Mouse (Mus musculus): Measurements from ENCODE around the gene Tenm3. TPM values are rescaled to one million over a fixed set of nuclear protein-coding genes. Genes with fewer than 3 reads are reported as not detected.
A peak's percentile ranks its signal among the peaks of the same experiment; 100 is the strongest.

The Tenm3 gene
- polyA plus RNA-seq, 1 experiment from 2014 or later: 65.3 TPM

DNA sequence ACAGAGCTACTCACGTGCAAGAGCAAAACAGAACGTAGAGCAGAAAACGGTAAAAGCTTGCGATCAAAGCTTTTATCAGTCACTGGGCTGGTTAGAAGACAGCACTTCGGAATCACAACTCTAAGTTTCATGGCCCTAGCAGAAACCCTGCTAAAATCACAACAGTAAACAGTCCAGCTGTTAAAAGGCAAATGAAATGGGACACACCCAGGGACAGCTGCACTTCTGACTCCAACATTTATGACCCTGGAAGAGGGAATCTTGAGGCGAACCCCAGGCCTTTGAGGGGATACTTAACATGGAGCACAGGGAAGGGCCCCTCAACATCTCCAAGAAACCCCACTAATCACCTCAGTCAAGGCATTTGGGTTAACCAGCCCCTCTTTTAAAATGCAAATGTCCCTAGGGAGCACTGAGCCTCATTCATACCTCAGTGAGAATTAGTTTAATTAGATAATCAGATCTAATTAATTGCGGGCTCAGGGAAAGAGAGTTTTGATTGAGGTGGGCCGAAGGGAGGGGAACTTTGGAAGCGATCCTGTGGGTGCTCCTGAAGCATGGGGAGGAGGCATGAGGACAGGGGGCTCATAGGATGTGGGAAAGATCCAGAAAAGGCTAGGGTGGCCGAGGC lies 138.8 kb downstream of the Tenm3 start:
- no peaks in the 10 kb centered on the region for H3K36me3 ChIP-seq
- peaks cover 6% of the 10 kb centered on the region; the same call in 1 of the 2 replicates for H3K9me3 ChIP-seq
- no peaks in the 10 kb centered on the region for H3K4me1 ChIP-seq
- no peak overlapping the region for H3K4me3 ChIP-seq
- ATAC-seq (ENCODE audit: insufficient number of reproducible peaks, insufficient read depth, low FRiP score, low TSS enrichment): no peak
- WGBS: 90% methylated on average over 10 of the region's 10 CpGs
- no peaks in the 10 kb centered on the region for H3K27me3 ChIP-seq
- H3K9ac ChIP-seq: no peak overlapping the region
- H3K4me2 ChIP-seq (replicated peaks): no peak overlapping the region
- H3K27ac ChIP-seq: no peak overlapping the region

DNA sequence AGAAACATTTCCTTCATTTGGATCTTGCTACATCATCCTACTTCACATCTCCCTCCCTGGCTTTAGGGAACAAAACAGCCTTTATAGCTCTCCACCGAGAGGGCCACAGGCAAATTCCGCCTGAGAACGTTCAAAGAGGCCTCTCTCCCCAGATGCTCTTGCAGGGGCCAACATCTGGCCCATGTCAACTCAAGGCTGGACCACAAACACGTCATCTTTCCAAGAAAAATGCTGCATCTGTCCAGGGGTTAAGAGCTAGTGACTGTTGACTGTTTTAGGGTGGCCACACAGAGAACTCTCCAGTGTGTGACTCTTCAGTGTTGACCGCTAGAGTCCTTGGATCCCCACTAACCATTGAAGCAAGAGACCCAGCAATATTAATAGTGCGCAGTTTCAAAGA lies 139.3 kb downstream of the Tenm3 start:
- H3K4me3 ChIP-seq: no peak overlapping the region
- H3K27me3 ChIP-seq: no peaks in the 10 kb centered on the region
- H3K9ac ChIP-seq: no peak overlapping the region
- no peak overlapping the region for H3K27ac ChIP-seq
- no peak for ATAC-seq (ENCODE audit: insufficient number of reproducible peaks, insufficient read depth, low FRiP score, low TSS enrichment)
- no peak overlapping the region for H3K4me2 ChIP-seq (replicated peaks)
- no peaks in the 10 kb centered on the region for H3K4me1 ChIP-seq
- H3K36me3 ChIP-seq: no peaks in the 10 kb centered on the region
- WGBS: 60% methylated on average over 6 of the region's 6 CpGs
- H3K9me3 ChIP-seq: peaks cover 6% of the 10 kb centered on the region; the same call in 1 of the 2 replicates

DNA sequence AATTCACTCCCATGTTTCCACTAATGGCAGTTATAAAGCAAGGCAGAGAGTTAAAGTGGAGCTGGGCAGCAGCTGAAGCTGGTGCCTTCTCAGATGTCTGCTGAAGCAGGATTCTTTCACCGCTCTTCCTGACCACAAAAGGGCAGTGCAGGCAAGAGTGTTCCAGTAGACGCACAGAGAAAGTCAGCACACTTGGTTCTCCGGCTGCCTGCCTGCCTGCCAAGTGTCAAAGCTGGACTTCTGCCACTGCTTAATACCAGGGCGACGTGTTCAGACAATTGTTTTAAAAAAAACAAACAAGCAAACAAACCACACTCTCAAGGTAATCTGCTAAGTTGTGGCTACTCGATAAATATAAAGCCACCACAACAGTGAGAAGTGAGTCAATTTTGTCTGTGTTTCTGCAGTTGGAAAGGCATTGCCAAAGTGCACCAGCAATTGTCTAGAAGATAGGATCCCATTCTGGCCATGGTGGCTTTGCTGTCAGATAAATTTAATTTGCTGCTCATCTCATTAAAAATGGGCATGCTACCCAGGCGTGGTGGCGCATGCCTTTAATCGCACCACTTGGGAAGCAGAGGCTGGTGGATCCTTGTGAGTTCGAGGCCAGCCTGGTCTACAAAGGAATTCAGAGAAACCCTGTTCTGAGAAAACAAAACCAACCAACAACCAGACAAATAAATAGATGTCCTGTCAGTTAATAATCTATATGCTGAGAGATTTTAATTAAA lies 152.9 kb downstream of the Tenm3 start:
- H3K4me2 ChIP-seq (replicated peaks): no peak overlapping the region
- no peak overlapping the region for H3K9ac ChIP-seq
- no peaks in the 10 kb centered on the region for H3K27me3 ChIP-seq
- no peak overlapping the region for H3K4me3 ChIP-seq
- H3K4me1 ChIP-seq: 0 out of 2 replicates have a peak, but pooled peaks cover 9% of the 10 kb centered on the region
- 75% methylated on average over 10 of the region's 10 CpGs for WGBS
- ATAC-seq (ENCODE audit: insufficient number of reproducible peaks, insufficient read depth, low FRiP score, low TSS enrichment): no peak
- H3K36me3 ChIP-seq: no peaks in the 10 kb centered on the region
- no peak overlapping the region for H3K27ac ChIP-seq
- no peaks in the 10 kb centered on the region for H3K9me3 ChIP-seq

DNA sequence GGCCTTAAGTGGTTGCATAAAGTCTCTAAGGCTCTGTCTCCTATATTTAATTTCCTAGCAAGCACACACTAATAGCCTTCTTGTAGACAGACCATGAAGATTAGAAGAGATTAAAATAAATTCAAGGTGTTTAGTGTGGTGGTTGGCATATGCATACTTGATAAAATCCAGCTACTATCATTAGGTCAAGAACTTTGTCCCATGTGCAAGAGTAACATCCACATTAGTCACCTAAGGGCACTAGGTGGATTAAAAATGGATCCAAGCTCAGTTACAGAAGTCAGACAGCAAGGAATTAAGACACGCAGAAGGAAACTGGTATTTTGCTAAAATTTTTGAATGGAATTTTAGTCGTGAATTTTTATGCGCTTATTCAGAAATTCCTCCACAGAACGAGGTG lies 155.0 kb downstream of the Tenm3 start:
- H3K27ac ChIP-seq: no peak overlapping the region
- H3K9ac ChIP-seq: no peak overlapping the region
- 0 out of 2 replicates have a peak, but pooled peaks cover 9% of the 10 kb centered on the region for H3K4me1 ChIP-seq
- no peak for ATAC-seq (ENCODE audit: insufficient number of reproducible peaks, insufficient read depth, low FRiP score, low TSS enrichment)
- 77% methylated on average over 4 of the region's 4 CpGs for WGBS
- H3K9me3 ChIP-seq: no peaks in the 10 kb centered on the region
- H3K4me2 ChIP-seq (replicated peaks): no peak overlapping the region
- H3K36me3 ChIP-seq: no peaks in the 10 kb centered on the region
- H3K27me3 ChIP-seq: no peaks in the 10 kb centered on the region
- H3K4me3 ChIP-seq: no peak overlapping the region

DNA sequence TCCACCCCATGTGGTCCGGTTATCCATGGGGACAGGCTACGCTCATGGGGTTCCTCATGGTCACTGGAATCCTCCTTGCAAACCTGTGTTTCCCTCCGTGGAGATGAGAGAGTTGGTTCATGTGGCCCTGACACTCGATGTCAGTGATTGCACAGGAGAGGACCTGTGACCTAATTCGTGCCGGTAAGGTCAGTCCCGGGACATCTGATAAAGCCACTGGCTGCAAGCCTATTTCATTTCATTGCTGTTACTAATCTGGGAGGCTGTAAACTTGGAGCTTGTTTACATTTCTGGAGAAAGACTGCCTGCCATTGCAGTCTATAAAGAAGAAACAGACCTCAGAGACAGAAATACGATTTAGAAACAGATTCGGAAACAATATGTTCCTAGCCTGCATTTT lies 155.6 kb downstream of the Tenm3 start:
- 53% methylated on average over 9 of the region's 9 CpGs for WGBS
- Histone ChIP-seq H3K27me3 (no peaks in the 10 kb centered on the region), H3K9ac (no peak overlapping the region), H3K9me3 (no peaks in the 10 kb centered on the region), H3K36me3 (no peaks in the 10 kb centered on the region), H3K27ac (no peak overlapping the region), H3K4me1 (0 out of 2 replicates have a peak, but pooled peaks cover 9% of the 10 kb centered on the region), H3K4me3 (no peak overlapping the region), H3K4me2 (replicated peaks) (no peak overlapping the region)
- ATAC-seq (ENCODE audit: insufficient number of reproducible peaks, insufficient read depth, low FRiP score, low TSS enrichment): no peak

DNA sequence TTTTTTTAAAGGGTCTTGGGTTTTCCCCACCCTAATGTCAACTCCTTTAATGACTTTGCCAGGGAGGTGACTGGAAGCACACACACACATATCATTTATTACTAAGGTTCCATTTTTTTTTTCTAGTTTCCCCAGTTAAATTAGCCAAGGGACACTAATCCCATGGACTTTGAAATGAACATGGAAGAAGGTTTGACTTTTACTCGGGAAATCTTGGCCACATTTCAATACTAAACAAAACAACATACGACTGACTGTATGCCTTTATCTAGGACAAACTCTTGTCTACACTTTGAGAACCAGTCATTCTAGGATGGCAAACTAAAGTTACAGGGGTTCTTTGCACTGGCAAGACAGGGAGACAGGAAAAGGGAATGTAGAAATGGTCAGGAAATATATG lies 170.3 kb downstream of the Tenm3 start:
- Histone ChIP-seq H3K9me3 (no peaks in the 10 kb centered on the region), H3K4me1 (peaks cover 6% of the 10 kb centered on the region; the same call in 1 of the 2 replicates), H3K4me3 (no peak overlapping the region), H3K27ac (no peak overlapping the region), H3K4me2 (replicated peaks) (no peak overlapping the region), H3K27me3 (no peaks in the 10 kb centered on the region), H3K36me3 (no peaks in the 10 kb centered on the region), H3K9ac (no peak overlapping the region)
- WGBS: 90% methylated on average over 2 of the region's 2 CpGs
- ATAC-seq (ENCODE audit: insufficient number of reproducible peaks, insufficient read depth, low FRiP score, low TSS enrichment): no peak

DNA sequence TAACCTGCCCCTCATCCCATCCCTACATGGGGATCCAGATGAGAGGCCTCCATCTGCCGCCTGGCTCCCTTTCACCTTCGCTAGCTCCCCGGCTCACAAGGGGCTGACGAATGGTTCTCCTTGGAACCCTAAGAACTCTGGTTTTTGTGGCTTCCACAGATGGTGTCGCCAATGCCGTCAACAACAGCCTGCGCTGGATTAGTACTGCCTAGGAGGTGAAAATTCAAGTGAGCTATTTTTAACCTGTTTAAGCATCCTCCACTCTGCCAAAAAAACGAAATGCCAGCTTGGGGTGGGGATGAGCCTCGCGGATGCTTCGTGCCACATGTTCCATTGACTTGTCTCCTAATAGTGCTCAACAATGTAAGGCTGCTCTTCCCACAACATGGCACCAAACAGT lies 171.3 kb downstream of the Tenm3 start:
- Histone ChIP-seq H3K4me3 (no peak overlapping the region), H3K27me3 (no peaks in the 10 kb centered on the region), H3K9me3 (no peaks in the 10 kb centered on the region), H3K36me3 (no peaks in the 10 kb centered on the region), H3K4me2 (replicated peaks) (no peak overlapping the region), H3K27ac (no peak overlapping the region), H3K4me1 (peaks cover 6% of the 10 kb centered on the region; the same call in 1 of the 2 replicates), H3K9ac (no peak overlapping the region)
- no peak for ATAC-seq (ENCODE audit: insufficient number of reproducible peaks, insufficient read depth, low FRiP score, low TSS enrichment)
- 94% methylated on average over 11 of the region's 11 CpGs for WGBS

DNA sequence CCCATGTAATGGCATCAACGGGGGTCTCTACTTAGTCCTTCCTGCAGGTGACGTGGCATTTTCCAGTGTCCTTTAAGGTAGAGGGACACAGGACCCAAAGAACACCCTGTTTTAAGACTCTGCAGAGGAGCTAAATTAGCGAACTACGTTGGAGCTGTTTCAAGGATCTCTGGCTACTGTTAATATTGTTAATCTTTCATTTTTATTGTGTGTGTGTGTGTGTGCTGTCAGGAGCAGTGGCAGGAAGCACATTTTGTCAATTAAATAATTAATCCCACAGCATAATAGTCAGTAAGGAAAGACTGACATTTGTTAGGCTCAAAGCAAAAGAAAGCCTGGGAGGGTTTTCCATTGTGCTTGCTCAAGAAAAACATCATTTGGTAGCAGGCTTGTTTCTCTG lies 172.4 kb downstream of the Tenm3 start:
- Histone ChIP-seq H3K9me3 (no peaks in the 10 kb centered on the region), H3K36me3 (no peaks in the 10 kb centered on the region), H3K27me3 (no peaks in the 10 kb centered on the region), H3K4me2 (replicated peaks) (no peak overlapping the region), H3K4me1 (peaks cover 6% of the 10 kb centered on the region; the same call in 1 of the 2 replicates), H3K9ac (no peak overlapping the region), H3K4me3 (no peak overlapping the region), H3K27ac (no peak overlapping the region)
- 60% methylated on average over 4 of the region's 4 CpGs for WGBS
- ATAC-seq (ENCODE audit: insufficient number of reproducible peaks, insufficient read depth, low FRiP score, low TSS enrichment): no peak

DNA sequence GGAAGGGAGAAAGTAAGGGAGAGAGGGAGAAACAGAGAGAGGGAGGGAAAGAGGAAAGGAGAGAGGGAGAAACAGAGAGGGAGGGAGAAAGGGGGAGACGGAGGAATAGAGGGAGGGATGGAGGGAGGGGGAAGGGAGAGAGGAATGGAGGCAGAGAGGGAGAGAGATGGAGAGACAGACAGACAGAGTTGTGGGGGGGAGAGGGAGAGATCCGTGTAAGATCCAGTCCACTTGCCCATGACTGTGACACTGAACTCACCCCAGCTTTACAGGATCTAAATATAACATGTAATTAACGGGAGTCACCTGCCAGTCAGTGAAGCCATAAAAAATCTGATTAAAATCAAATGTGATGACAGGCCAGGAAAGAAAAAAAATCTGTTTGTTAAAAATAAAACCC lies 172.9 kb downstream of the Tenm3 start:
- Histone ChIP-seq H3K9ac (no peak overlapping the region), H3K4me2 (replicated peaks) (no peak overlapping the region), H3K27me3 (no peaks in the 10 kb centered on the region), H3K4me1 (peaks cover 6% of the 10 kb centered on the region; the same call in 1 of the 2 replicates), H3K9me3 (no peaks in the 10 kb centered on the region), H3K36me3 (no peaks in the 10 kb centered on the region), H3K27ac (no peak overlapping the region), H3K4me3 (no peak overlapping the region)
- no peak for ATAC-seq (ENCODE audit: insufficient number of reproducible peaks, insufficient read depth, low FRiP score, low TSS enrichment)
- 44% methylated on average over 3 of the region's 3 CpGs for WGBS

DNA sequence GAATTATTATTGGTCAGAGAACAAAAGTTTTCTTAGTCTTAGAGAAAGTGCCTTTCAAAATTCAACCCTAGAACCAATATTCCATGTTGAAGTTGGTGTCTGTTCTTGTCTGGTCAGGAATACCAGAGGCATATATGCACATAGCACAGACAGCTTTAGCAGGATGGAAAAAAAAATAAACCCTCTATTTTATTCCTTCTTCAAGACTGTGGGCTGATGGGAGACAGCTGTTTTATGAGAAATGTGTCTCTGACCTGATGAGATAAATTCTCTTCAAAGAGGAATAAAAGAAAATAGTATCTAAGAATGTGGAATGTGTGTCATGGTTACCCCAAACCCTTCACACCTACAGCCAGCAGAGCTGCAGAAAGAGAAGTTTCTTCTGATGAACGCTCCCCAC lies 173.4 kb downstream of the Tenm3 start:
- Histone ChIP-seq H3K36me3 (no peaks in the 10 kb centered on the region), H3K4me1 (peaks cover 6% of the 10 kb centered on the region; the same call in 1 of the 2 replicates), H3K27ac (no peak overlapping the region), H3K9me3 (no peaks in the 10 kb centered on the region), H3K27me3 (no peaks in the 10 kb centered on the region), H3K4me2 (replicated peaks) (no peak overlapping the region), H3K4me3 (no peak overlapping the region), H3K9ac (no peak overlapping the region)
- 61% methylated on average over 1 of the region's 1 CpGs for WGBS
- no peak for ATAC-seq (ENCODE audit: insufficient number of reproducible peaks, insufficient read depth, low FRiP score, low TSS enrichment)

DNA sequence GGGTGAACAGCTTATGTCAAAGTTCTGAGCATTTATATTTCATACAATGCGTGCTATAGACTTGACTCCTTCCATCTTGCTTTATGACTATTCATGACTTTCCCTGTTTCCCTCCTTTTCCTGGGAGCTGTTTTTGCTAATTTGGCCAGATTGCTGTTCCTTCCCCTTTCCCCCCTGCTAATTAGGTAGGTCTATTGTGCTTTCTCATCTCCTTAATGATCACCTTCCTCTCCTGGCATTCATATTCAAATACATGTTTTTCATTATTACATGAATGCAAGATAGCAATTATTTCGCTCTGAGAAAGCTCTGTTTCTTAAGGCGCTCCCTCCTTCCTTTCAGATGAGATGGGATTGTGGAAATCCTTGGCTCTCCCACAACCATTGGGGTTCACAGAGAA lies 178.6 kb downstream of the Tenm3 start:
- H3K27ac ChIP-seq: no peak overlapping the region
- 85% methylated on average over 3 of the region's 3 CpGs for WGBS
- no peaks in the 10 kb centered on the region for H3K4me1 ChIP-seq
- H3K36me3 ChIP-seq: no peaks in the 10 kb centered on the region
- no peak overlapping the region for H3K4me2 ChIP-seq (replicated peaks)
- ATAC-seq (ENCODE audit: insufficient number of reproducible peaks, insufficient read depth, low FRiP score, low TSS enrichment): no peak
- no peak overlapping the region for H3K9ac ChIP-seq
- H3K9me3 ChIP-seq: no peaks in the 10 kb centered on the region
- no peaks in the 10 kb centered on the region for H3K27me3 ChIP-seq
- H3K4me3 ChIP-seq: no peak overlapping the region

DNA sequence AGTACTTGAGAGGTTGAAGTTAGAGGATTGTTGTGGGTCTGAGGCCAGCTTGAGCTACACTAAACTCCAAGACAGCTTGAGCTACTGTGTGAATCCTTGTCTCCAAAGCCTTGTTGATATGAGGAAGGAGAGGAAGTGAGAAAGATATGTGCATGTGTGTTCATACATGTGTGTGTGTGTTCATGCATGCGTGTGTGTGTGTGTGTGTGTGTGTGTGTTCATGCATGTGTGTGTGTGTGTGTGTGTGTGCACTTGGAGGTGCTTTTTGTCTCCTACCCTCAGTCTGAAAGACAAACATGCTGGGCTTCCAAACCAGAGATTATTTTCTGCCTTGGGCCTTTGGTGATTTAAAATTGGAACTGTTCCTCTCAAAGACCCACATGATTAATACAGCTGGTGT lies 184.5 kb downstream of the Tenm3 start:
- Histone ChIP-seq H3K9me3 (no peaks in the 10 kb centered on the region), H3K4me3 (no peak overlapping the region)
- 87% methylated on average over 1 of the region's 1 CpGs for WGBS

More for the DNA sequence above, 184.5 kb downstream of the Tenm3 start:
- Histone ChIP-seq H3K9ac (no peak overlapping the region), H3K27me3 (no peaks in the 10 kb centered on the region), H3K4me2 (replicated peaks) (no peak overlapping the region), H3K4me1 (peaks cover 12% of the 10 kb centered on the region), H3K27ac (0 out of 2 replicates have a peak overlapping the region, but pooled peaks have one; percentile 36), H3K36me3 (no peaks in the 10 kb centered on the region)
- no peak for ATAC-seq (ENCODE audit: insufficient number of reproducible peaks, insufficient read depth, low FRiP score, low TSS enrichment)
